Mouse (Mus musculus) heart, embryonic 11.5 days (tissue): ENCODE data around the gene Emilin2. TPM values are rescaled to one million over a fixed set of nuclear protein-coding genes. Genes with fewer than 3 reads are reported as not detected.

ENCODE experiments used
- ATAC-seq: fragments of 200-750 bp; cut with Nextera tagmentation; replicated peaks from 2 replicates; pipeline ENCODE4 v1.8.0; 2017; ENCODE audit warnings: moderate library complexity; ENCODE audit not compliant: insufficient number of reproducible peaks, low FRiP score, low TSS enrichment
- H3K27ac ChIP-seq: fragments of 300-500 bp; sonication (generic); 2 replicates; pipeline ENCODE4 v1.5.1; 2014; ENCODE audit warnings: mild to moderate bottlenecking, low read depth, low read length
- H3K27me3 ChIP-seq: fragments of 300-500 bp; sonication (generic); 2 replicates; pipeline ENCODE4 v1.6.1; 2014; ENCODE audit warnings: mild to moderate bottlenecking, low read length, mixed read lengths; ENCODE audit not compliant: control insufficient read depth, insufficient read depth
- H3K36me3 ChIP-seq: fragments of 300-500 bp; sonication (generic); 2 replicates; pipeline ENCODE4 v1.6.1; 2014; ENCODE audit warnings: mild to moderate bottlenecking, low read length, moderate library complexity, mixed read lengths; ENCODE audit not compliant: control insufficient read depth, insufficient read depth
- H3K4me1 ChIP-seq: fragments of 300-500 bp; sonication (generic); 2 replicates; pipeline ENCODE4 v1.6.1; 2014; ENCODE audit warnings: low read length; ENCODE audit not compliant: control insufficient read depth, insufficient read depth
- H3K4me2 ChIP-seq: fragments of 300-500 bp; sonication (generic); 2 replicates; pipeline ENCODE4 v1.6.1; 2014; ENCODE audit warnings: mild to moderate bottlenecking, moderate library complexity
- H3K4me3 ChIP-seq: fragments of 300-500 bp; sonication (generic); 2 replicates; pipeline ENCODE4 v1.5.1; 2014; ENCODE audit warnings: low read depth, low read length
- H3K9ac ChIP-seq: fragments of 300-500 bp; sonication (generic); 2 replicates; pipeline ENCODE4 v1.6.1; 2014; ENCODE audit warnings: mild to moderate bottlenecking, low read depth, low read length, moderate library complexity
- H3K9me3 ChIP-seq: fragments of 300-500 bp; sonication (generic); replicated peaks from 2 replicates; pipeline ENCODE4 v1.6.1; 2016; ENCODE audit warnings: low read length; ENCODE audit not compliant: control insufficient read depth
- WGBS: fragments of 180-500 bp; shearing (Covaris S2); extraction: QIAGEN DNeasy Blood & Tissue Kit; methylation state at CpG from one replicate; pipeline ENCODE4 v1.1.7; 2014; ENCODE audit not compliant: insufficient replicate concordance; 5-methylcytosine and 5-hydroxymethylcytosine counted together
- polyA plus RNA-seq: library from polyadenylated mRNA; unstranded; fragments of >200 nt; fragmentation: Nextera tagmentation; extraction: Ambion mirVana; gene quantifications from 2 replicates; pipeline ENCODE4 v1.2.1, GENCODE M21; 2014

The Emilin2 gene
- polyA plus RNA-seq, 1 experiment from 2014 or later: 59.1 TPM

DNA sequence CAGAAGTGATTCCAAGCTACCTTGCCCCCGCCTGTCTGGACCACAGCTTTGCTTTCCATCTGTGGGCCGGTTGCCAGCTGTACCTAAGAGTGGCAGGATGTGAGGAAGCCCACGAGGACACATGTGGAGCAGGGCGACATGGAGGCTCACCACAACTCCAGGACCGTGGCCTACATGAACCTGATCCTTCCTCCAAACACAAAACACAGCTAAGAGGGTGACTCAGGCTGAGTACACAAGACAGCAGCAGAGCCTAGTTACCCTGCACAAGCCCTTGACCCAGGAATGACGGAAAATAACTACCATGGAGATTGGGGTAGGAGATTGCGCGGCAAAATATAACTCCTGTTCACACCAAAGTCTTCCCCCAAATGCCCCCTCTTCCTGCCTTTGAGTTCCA is 44.4 kb downstream of the Emilin2 start:
- Histone ChIP-seq H3K27me3 (no peaks in the 10 kb centered on the region), H3K36me3 (no peaks in the 10 kb centered on the region; the same call in 1 of the 2 replicates), H3K4me2 (no peak overlapping the region), H3K4me1 (peaks cover 41% of the 10 kb centered on the region), H3K9ac (no peak overlapping the region), H3K9me3 (no peaks in the 10 kb centered on the region), H3K27ac (no peak overlapping the region), H3K4me3 (no peak overlapping the region)
- WGBS: 78% methylated on average over 8 of the region's 8 CpGs
- ATAC-seq: no peak

DNA sequence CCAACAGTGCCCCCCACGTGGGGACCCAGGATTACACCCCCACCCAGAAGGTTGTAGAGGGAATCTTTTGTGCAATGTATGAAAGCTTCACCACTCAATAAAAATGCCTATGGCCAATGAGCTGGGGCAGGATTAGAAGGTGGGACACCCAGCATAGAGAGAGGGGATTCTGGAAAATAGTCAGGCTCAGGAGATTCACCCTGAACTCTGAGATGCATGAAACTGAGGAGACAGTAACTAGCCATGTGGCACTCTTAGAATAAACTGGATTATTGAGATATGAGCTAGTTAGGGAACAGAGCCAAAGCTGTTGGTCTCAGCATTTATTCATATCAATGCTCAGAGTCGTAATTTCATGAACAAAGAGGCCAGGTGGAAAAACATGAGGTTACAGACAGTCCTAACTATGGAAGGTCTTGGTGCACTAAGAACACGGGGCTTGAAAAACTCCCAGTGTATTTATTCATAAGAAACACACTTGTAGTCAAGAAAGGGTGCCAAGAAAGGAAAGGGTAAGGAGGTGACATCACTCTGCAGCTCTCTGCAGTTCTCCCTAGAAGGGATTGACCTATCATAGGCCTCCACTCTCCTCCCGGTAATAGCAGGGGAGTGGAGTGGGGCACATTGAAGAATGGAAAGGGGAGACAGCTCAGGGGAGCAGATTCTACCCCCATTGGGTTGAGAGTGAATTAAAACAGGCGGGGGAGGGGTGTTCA is 46.3 kb downstream of the Emilin2 start:
- no peak overlapping the region for H3K4me3 ChIP-seq
- H3K27ac ChIP-seq: peak overlapping the region; percentile 60; the same call in 1 of the 2 replicates
- H3K4me2 ChIP-seq: no peak overlapping the region
- 63% methylated on average over 5 of the region's 5 CpGs for WGBS
- no peaks in the 10 kb centered on the region for H3K9me3 ChIP-seq
- H3K9ac ChIP-seq: no peak overlapping the region
- H3K36me3 ChIP-seq: no peaks in the 10 kb centered on the region
- ATAC-seq: no peak
- peaks cover 41% of the 10 kb centered on the region for H3K4me1 ChIP-seq
- H3K27me3 ChIP-seq: no peaks in the 10 kb centered on the region

DNA sequence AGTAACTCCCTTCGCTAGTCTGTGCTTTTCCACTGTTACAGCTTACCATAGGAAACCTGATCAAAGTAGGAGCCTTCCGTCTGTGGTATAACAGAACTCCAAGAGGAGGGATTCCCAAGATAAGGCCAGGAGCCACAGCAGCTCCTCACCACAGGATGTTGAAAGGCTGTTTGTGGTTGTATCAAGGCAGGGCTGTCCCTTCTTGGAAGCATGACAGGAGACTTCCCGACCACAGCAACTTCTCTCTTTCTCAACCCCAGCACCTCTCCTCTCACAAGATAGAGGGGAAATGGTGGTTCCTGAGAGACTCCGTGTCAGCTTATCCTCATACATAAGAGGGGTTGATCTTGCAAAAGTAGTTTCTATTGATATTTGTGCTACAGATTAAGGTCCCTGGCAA is 47.0 kb downstream of the Emilin2 start:
- Histone ChIP-seq H3K4me3 (no peak overlapping the region), H3K9me3 (no peaks in the 10 kb centered on the region), H3K9ac (0 out of 2 replicates have a peak overlapping the region, but pooled peaks have one; percentile 11), H3K4me2 (no peak overlapping the region), H3K27ac (peak overlapping the region; percentile 60; the same call in 1 of the 2 replicates), H3K4me1 (peaks cover 36% of the 10 kb centered on the region), H3K27me3 (no peaks in the 10 kb centered on the region), H3K36me3 (no peaks in the 10 kb centered on the region)
- ATAC-seq: no peak
- 21% methylated on average over 4 of the region's 4 CpGs for WGBS

- Histone ChIP-seq H3K4me3 (no peak overlapping the region), H3K4me1 (peaks cover 25% of the 10 kb centered on the region), H3K9ac (no peak overlapping the region), H3K9me3 (no peaks in the 10 kb centered on the region), H3K36me3 (no peaks in the 10 kb centered on the region), H3K27me3 (no peaks in the 10 kb centered on the region), H3K27ac (no peak overlapping the region), H3K4me2 (no peak overlapping the region)
- ATAC-seq: no peak
- 78% methylated on average over 6 of the region's 6 CpGs for WGBS
Measured at GRCm38 (mm10) chr17:71263136-71263535, 48.6 kb downstream of the Emilin2 start.

DNA sequence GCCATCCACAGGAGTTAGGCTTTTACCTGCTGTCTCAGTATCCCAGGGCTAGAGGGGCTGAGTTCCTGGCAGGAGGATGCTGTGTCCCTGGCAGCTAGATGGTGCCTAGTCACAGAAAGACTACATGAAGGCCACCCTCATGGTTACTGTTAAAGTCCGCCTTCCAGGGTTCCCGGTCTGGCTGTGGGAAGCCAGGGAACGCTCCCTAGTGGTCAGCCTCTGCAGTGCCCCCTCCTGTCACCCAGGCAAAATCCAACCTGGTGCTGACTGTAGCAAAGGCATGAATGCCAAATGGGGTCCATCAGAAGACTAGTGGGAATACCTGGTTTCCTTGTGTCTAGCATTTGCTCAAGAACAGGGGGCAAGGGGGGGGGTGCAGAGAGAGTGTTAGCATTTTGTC is 51.1 kb downstream of the Emilin2 start:
- H3K36me3 ChIP-seq: peaks cover 3% of the 10 kb centered on the region; the same call in 1 of the 2 replicates
- peaks cover 24% of the 10 kb centered on the region for H3K4me1 ChIP-seq
- ATAC-seq: no peak
- no peaks in the 10 kb centered on the region for H3K27me3 ChIP-seq
- H3K4me3 ChIP-seq: no peak overlapping the region
- no peak overlapping the region for H3K4me2 ChIP-seq
- no peaks in the 10 kb centered on the region for H3K9me3 ChIP-seq
- H3K27ac ChIP-seq: no peak overlapping the region
- no peak overlapping the region for H3K9ac ChIP-seq
- 34% methylated on average over 3 of the region's 3 CpGs for WGBS

DNA sequence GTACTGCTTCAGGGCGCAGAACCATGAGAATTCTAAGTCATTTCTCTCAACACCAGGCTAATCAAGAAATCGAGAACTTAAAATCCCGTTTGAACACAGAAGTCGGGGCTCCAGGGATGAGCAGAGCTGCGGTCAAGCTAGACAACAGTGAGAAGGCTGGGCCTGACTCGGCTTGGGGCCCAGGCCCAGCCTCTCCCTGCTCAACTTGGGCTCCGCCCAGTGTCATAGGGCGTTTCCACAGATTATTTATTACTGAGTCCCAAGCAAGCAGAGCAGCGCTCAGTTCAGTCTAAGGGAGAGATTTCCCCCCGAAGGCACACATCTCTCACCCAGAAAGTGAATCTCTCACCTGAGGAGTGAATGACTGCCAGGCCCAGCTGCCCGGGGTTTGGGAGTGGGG is 52.1 kb downstream of the Emilin2 start:
- ATAC-seq: peak; percentile 78
- 78% methylated on average over 11 of the region's 11 CpGs for WGBS
- Histone ChIP-seq H3K4me3 (no peak overlapping the region), H3K36me3 (peaks cover 3% of the 10 kb centered on the region; the same call in 1 of the 2 replicates), H3K4me2 (no peak overlapping the region), H3K27ac (no peak overlapping the region), H3K9me3 (no peaks in the 10 kb centered on the region), H3K9ac (no peak overlapping the region), H3K27me3 (no peaks in the 10 kb centered on the region), H3K4me1 (peaks cover 16% of the 10 kb centered on the region)

DNA sequence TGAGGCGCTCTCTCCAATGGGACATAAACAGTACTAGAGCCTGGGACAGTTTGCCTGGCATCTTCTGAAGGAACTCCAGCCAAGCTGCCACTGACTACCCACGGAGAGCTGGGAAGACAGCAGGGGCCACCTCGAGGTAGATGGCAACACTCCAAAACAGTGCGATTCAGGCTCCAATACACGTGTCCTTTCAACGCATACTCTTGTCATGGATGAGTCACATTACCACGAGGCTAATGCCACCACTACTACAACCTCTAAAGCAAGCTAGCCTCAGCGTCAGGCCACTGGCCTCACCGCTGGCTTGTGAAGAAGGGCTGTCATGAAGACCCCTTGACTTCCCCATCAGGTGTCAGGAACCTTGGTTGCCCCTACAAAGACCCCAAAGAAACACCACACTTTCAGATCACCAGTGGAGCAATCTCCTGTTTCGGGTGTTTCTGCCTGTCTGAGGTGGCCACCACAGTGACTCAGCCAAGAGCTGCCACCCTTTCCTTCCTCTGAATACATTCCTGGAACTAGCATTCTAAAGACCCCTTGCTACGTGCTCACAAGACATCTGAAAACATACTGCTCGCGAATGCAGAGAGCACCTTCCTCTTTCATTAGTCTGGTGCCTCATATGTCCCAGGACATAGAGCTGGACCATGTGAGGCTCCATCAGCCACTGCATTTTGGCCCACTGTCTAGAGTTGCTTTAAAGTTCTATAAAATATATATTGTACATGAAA is 54.8 kb downstream of the Emilin2 start:
- H3K36me3 ChIP-seq: peaks cover 8% of the 10 kb centered on the region
- H3K27ac ChIP-seq: no peak overlapping the region
- no peak overlapping the region for H3K9ac ChIP-seq
- no peaks in the 10 kb centered on the region for H3K27me3 ChIP-seq
- no peaks in the 10 kb centered on the region for H3K9me3 ChIP-seq
- no peak overlapping the region for H3K4me2 ChIP-seq
- WGBS: 77% methylated on average over 13 of the region's 13 CpGs
- ATAC-seq: no peak
- H3K4me3 ChIP-seq: no peak overlapping the region
- peaks cover 34% of the 10 kb centered on the region for H3K4me1 ChIP-seq

DNA sequence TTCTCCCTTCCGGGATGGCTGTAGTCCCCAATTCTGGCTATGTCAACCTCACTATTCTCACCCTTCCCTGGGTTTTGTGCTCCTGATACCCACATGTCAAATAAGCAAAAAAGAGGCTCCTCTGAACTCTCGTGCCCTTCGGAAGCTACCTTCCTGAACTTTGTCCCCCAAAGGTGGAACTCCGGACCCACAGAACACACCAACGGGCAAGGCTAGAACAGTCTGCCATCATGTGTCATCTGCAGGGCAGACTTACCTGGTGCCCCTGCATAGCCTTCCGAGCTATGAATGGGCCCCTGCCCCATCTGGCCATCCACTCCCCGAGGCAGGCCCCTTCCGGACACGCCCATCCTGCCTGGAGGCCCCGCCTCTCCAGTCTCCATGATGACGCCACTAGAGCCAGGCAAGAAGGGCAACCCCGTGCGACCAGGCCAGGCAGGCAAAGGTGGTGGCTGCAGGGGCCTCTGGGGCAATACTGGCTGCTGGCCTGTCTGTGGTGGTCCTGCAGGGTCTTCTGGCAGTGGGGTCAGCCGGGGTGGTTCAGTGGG is 55.6 kb downstream of the Emilin2 start:
- WGBS: 74% methylated on average over 14 of the region's 14 CpGs
- no peak overlapping the region for H3K9ac ChIP-seq
- peaks cover 42% of the 10 kb centered on the region for H3K4me1 ChIP-seq
- ATAC-seq: no peak
- no peak overlapping the region for H3K27ac ChIP-seq
- H3K27me3 ChIP-seq: no peaks in the 10 kb centered on the region
- H3K9me3 ChIP-seq: no peaks in the 10 kb centered on the region
- H3K4me3 ChIP-seq: no peak overlapping the region
- H3K36me3 ChIP-seq: peaks cover 8% of the 10 kb centered on the region
- 0 out of 2 replicates have a peak overlapping the region, but pooled peaks have one; percentile 11 for H3K4me2 ChIP-seq
